Mouse (Mus musculus) spleen, adult 2 months (tissue): Measurements from ENCODE around the gene Slc25a38.

Source experiments
- CTCF ChIP-seq: fragments of 200-500 bp; IDR thresholded peaks from 2 replicates; pipeline ENCODE4 v1.5.1; 2011; ENCODE audit warnings: mild to moderate bottlenecking, inconsistent platforms; ENCODE audit not compliant: insufficient read depth, insufficient read length, insufficient replicate concordance; ENCODE audit errors: extremely low read depth
- POLR2A ChIP-seq: fragments of 200-500 bp; IDR thresholded peaks from 2 replicates; pipeline ENCODE4 v1.6.1; 2011; ENCODE audit warnings: low read depth, low read length, inconsistent platforms

GRCm38 (mm10) chr9:120135454-120135853 lies 25.3 kb downstream of the Slc25a38 start:
- TF ChIP-seq POLR2A (no peak), CTCF (no peak)
